Mouse (Mus musculus) limb, embryonic 15.5 days (tissue): ENCODE data around the gene Gm49384. TPM values are rescaled to one million over a fixed set of nuclear protein-coding genes. Genes with fewer than 3 reads are reported as not detected.

Experiments used
- ATAC-seq: fragments of 200-750 bp; cut with Nextera tagmentation; 2 replicates; pipeline ENCODE4 v1.8.0; 2017; ENCODE audit warnings: low read depth, moderate TSS enrichment; ENCODE audit not compliant: insufficient number of reproducible peaks, low FRiP score, low TSS enrichment
- H3K27ac ChIP-seq: fragments of 300-500 bp; sonication (generic); 2 replicates; pipeline ENCODE4 v1.5.1; 2015; ENCODE audit warnings: moderate library complexity, mild to moderate bottlenecking, inconsistent platforms
- H3K27me3 ChIP-seq: fragments of 300-500 bp; sonication (generic); 2 replicates; pipeline ENCODE4 v1.6.1; 2015; ENCODE audit warnings: inconsistent platforms
- H3K36me3 ChIP-seq: fragments of 300-500 bp; sonication (generic); 2 replicates; pipeline ENCODE4 v1.6.1; 2015; ENCODE audit warnings: inconsistent platforms
- H3K4me1 ChIP-seq: fragments of 300-500 bp; sonication (generic); 2 replicates; pipeline ENCODE4 v1.6.1; 2015; ENCODE audit warnings: inconsistent platforms
- H3K4me2 ChIP-seq: fragments of 300-500 bp; sonication (generic); 2 replicates; pipeline ENCODE4 v1.6.1; 2015; ENCODE audit warnings: mild to moderate bottlenecking, inconsistent platforms
- H3K4me3 ChIP-seq: fragments of 300-500 bp; sonication (generic); 2 replicates; pipeline ENCODE4 v1.5.1; 2015; ENCODE audit warnings: mild to moderate bottlenecking, inconsistent platforms
- H3K9ac ChIP-seq: fragments of 300-500 bp; sonication (generic); 2 replicates; pipeline ENCODE4 v1.6.1; 2015; ENCODE audit warnings: inconsistent platforms
- H3K9me3 ChIP-seq: fragments of 300-500 bp; sonication (generic); 2 replicates; pipeline ENCODE4 v1.6.1; 2016; ENCODE audit warnings: inconsistent platforms
- WGBS: fragments of 180-500 bp; shearing (Covaris S2); methylation state at CpG from one replicate; pipeline ENCODE4 v1.1.7; 2015; 5-methylcytosine and 5-hydroxymethylcytosine counted together
- polyA plus RNA-seq: library from polyadenylated mRNA; unstranded; fragments of >200 nt; fragmentation: Nextera tagmentation; extraction: Ambion mirVana; gene quantifications from 2 replicates; pipeline ENCODE4 v1.2.1, GENCODE M21; 2015

Gene Gm49384
- 24.2 and 24.4 TPM in 2 replicates for polyA plus RNA-seq

DNA sequence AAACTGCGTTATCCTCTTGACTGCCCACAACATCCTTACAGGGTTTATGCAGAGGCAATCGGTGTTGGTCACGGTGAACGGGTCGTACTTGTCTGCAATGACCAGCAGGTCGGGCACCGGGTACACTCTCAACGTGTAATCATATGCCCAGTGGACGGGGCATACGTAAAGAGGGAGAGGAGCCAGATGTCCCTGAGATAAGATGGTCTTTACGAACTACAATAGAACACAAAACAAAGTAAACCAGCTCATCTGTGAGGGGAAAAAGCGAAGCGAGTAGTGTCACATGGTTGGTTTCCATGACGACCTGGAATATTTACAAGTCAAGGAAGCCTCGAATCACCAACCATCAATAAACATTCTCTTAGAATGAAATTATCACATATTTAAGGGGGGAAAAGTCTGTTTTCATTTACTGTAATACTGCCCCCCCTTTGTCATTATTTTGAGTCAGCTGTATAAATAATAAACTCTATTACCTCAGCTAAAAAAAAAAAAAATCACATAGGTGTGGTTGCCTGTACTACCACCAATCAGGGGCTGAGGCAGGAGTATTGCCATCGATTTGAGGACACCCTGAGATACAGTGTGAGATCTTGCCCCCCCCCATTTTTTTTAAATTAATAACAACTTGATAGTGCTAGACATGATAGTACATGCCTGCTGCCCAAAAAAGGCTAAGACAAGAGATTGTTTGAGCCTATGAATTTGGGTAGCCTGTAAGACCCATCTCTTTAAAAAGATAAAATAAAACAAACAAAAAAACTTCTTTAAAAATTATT, at the start of gene Gm49384:
Gene Gm49384, minus strand, starts transcription at position 216 of the 782 bp plus-strand sequence.
- H3K9me3 ChIP-seq: no peaks in the 10 kb centered on the region
- no peak within 1 kb of the TSS for H3K4me3 ChIP-seq
- no peak within 1 kb of the TSS for H3K27ac ChIP-seq
- no peak for ATAC-seq
- H3K9ac ChIP-seq: no peak within 1 kb of the TSS
- WGBS: 88% methylated on average over 16 of the region's 16 CpGs
- H3K27me3 ChIP-seq: no peaks in the 10 kb centered on the region
- H3K36me3 ChIP-seq: peaks cover 56% of the 10 kb centered on the region
- H3K4me1 ChIP-seq: no peaks in the 10 kb centered on the region; the same call in 1 of the 2 replicates
- H3K4me2 ChIP-seq: no peak within 1 kb of the TSS

DNA sequence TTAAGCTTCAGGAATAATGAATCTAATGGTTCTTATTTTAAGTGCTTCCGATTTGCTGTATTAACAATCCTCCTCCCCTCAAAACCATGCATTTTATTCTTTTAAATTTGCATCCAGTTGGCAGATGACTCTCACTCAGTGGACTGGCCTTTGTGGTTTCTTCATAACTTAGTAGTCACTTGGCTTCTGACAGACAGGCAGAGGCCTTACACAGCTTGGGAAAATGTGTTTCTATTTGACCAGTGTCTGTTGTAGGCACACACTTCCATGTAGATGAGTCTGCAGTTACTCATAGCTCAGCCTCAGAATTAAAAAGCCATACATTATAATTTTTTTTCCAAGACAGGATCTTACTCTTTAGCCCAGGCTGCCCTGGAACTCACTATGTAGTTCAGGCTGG, 49.7 kb upstream of the Gm49384 start:
- H3K27me3 ChIP-seq: no peaks in the 10 kb centered on the region
- no peaks in the 10 kb centered on the region for H3K9me3 ChIP-seq
- no peaks in the 10 kb centered on the region for H3K4me1 ChIP-seq
- no peak overlapping the region for H3K4me3 ChIP-seq
- H3K4me2 ChIP-seq: no peak overlapping the region
- no peak overlapping the region for H3K9ac ChIP-seq
- WGBS: 83% methylated on average over 1 of the region's 1 CpGs
- no peaks in the 10 kb centered on the region for H3K36me3 ChIP-seq
- H3K27ac ChIP-seq: no peak overlapping the region
- ATAC-seq: no peak

DNA sequence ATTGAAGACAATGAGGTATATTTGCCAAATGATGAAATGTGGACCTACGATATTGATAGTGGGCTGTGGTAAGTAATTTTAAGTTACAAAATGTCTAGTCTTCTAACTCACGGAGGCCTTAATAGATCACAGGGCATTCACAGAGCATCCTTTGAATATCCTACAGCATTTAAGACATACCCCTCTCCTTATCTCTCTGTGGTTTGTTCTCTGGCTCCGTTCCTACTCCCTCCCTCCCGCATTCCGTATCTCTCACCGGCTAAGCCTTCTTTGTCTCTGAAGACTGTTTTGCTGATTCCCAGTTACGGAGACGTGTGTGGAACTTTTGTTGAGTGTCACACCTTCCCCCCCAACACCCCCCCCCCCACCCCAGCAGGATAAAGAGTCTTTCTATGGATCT, 46.7 kb upstream of the Gm49384 start:
- Histone ChIP-seq H3K4me3 (no peak overlapping the region), H3K9ac (no peak overlapping the region), H3K4me2 (no peak overlapping the region), H3K9me3 (no peaks in the 10 kb centered on the region), H3K27me3 (no peaks in the 10 kb centered on the region), H3K27ac (no peak overlapping the region), H3K4me1 (no peaks in the 10 kb centered on the region), H3K36me3 (no peaks in the 10 kb centered on the region)
- no peak for ATAC-seq
- 87% methylated on average over 8 of the region's 8 CpGs for WGBS

DNA sequence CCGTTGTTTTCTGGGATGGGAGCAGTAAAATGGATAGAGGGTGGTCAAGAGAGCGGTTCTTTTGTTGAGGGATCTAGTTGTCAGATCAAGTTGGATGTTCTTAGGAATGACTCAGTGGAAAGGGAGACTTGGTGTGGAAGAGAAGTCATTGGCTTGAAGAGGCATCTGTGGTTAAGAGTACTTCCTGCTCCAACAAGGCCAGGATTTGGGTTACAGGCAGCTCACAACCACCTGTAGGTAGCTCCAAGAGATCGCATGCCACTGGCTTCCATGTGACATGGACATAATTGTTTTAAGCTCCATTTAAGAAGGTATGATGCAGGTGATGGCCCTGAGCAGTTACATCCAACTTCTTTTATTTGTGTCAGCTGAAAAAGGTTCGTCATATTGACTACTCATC, 45.7 kb upstream of the Gm49384 start:
- no peak for ATAC-seq
- 82% methylated on average over 4 of the region's 4 CpGs for WGBS
- H3K9ac ChIP-seq: no peak overlapping the region
- no peaks in the 10 kb centered on the region for H3K9me3 ChIP-seq
- no peaks in the 10 kb centered on the region for H3K27me3 ChIP-seq
- no peak overlapping the region for H3K4me3 ChIP-seq
- no peak overlapping the region for H3K4me2 ChIP-seq
- H3K4me1 ChIP-seq: no peaks in the 10 kb centered on the region
- H3K36me3 ChIP-seq: no peaks in the 10 kb centered on the region
- no peak overlapping the region for H3K27ac ChIP-seq

DNA sequence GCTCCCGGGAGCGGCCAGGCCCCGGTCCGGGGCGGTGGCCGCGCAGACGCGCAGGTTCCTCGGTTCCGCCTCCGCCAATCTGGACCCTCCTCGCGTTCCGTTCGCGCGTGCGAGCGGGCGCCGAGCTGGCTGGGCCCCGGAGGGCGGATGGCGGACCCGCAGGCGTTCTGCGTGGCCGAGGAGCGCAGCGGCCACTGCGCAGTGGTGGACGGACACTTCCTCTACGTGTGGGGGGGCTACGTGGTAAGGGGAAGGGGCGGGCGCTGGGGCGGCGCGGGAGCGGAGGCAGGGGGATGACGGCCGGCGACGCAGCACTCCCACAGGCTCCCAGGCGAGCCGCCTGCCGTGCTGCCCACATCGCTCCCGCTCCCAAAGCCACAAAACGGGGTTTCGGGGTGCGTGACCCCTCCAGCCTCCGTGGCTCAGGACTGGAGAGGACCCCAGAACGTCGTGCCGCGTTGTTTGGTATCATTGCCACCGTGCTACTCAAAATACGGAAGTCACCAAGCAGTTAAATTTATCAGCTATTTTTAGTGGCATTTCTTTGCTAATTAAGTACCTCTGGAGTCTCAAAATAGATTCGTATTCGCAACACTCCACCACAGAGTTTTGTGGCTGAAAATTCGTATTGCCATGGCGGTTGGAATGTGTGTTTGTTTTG, 37.8 kb upstream of the Gm49384 start:
- no peaks in the 10 kb centered on the region for H3K36me3 ChIP-seq
- H3K27ac ChIP-seq: peak overlapping the region; percentile 91
- H3K9me3 ChIP-seq: no peaks in the 10 kb centered on the region
- no peaks in the 10 kb centered on the region for H3K27me3 ChIP-seq
- peak; percentile 83 for ATAC-seq
- no peaks in the 10 kb centered on the region; the same call in 1 of the 2 replicates for H3K4me1 ChIP-seq
- H3K9ac ChIP-seq: peak overlapping the region; percentile 78
- peak overlapping the region; percentile 62 for H3K4me2 ChIP-seq
- WGBS: under 1% methylated on average over 60 of the region's 64 CpGs
- H3K4me3 ChIP-seq: peak overlapping the region; percentile 73

DNA sequence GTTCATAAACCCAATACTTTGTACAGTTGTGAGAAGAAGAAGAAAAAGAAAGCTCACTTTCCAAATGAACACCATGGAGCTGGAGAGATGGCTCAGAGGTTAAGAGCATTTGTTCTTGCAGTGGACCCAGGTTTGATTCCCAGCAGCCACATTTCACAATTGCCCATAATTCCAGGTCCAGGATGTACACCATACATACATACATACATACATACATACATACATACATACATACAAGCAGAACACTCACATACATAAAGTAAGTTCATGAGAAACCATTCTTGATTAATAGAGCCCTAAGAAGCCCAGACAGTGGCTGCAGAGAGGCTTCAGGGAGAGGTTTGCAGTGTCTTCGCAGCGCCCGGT, 37.3 kb upstream of the Gm49384 start:
- WGBS: 0% methylated on average over 3 of the region's 3 CpGs
- peak overlapping the region; percentile 62 for H3K4me2 ChIP-seq
- no peaks in the 10 kb centered on the region; the same call in 1 of the 2 replicates for H3K4me1 ChIP-seq
- H3K9ac ChIP-seq: peak overlapping the region; percentile 78
- H3K27ac ChIP-seq: peak overlapping the region; percentile 91
- no peaks in the 10 kb centered on the region for H3K9me3 ChIP-seq
- peak overlapping the region; percentile 73 for H3K4me3 ChIP-seq
- H3K36me3 ChIP-seq: no peaks in the 10 kb centered on the region
- ATAC-seq: no peak
- no peaks in the 10 kb centered on the region for H3K27me3 ChIP-seq

DNA sequence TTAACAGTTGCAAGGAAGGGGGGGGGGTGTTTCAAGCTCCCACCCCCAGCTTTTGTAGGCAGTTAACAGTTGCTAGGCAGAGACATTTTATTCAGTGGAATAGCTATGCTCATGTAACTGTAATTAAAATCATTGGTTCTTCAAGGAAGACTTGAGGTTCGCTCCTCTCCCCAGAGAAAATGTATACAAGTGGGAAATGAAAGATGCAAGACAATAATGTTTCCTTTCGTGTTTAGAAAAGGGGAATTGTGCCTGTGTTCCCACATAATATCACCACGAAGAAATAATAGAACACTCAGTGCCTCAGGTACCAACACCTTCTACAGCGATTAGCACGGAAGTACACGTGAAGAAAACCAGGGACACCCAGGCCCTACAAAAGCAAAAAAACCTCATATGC, 36.8 kb upstream of the Gm49384 start, which contains the start of gene Klhdc1:
Gene Klhdc1, plus strand, starts transcription at position 301 of the 400 bp plus-strand sequence.
- no peak for ATAC-seq
- WGBS: 65% methylated on average over 6 of the region's 6 CpGs
- peak within 1 kb of the TSS; percentile 62 for H3K4me2 ChIP-seq
- H3K36me3 ChIP-seq: no peaks in the 10 kb centered on the region
- H3K4me3 ChIP-seq: peak within 1 kb of the TSS; percentile 73
- no peaks in the 10 kb centered on the region for H3K9me3 ChIP-seq
- no peaks in the 10 kb centered on the region; the same call in 1 of the 2 replicates for H3K4me1 ChIP-seq
- peak within 1 kb of the TSS; percentile 78 for H3K9ac ChIP-seq
- no peaks in the 10 kb centered on the region for H3K27me3 ChIP-seq
- H3K27ac ChIP-seq: peak within 1 kb of the TSS; percentile 91

DNA sequence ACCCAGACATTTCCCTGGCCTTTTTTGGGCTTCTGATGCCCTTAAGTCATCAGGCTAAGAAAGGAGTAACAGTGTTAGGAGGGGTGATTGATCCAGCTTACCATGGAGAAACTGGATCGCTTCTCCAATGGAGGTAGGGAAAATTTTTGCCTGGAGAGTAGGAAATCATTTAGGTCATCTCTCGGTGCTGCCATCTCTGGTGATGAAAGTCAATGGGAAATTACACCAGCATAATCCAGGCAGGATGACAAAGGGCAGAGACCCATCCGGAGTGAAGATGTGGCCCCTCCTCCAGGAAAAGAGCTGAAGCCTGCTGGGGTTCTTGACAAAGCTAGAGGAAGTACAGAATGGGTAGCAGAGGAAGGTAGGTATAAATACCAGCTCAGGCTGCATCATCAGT, 34.2 kb upstream of the Gm49384 start:
- no peaks in the 10 kb centered on the region for H3K27me3 ChIP-seq

DNA sequence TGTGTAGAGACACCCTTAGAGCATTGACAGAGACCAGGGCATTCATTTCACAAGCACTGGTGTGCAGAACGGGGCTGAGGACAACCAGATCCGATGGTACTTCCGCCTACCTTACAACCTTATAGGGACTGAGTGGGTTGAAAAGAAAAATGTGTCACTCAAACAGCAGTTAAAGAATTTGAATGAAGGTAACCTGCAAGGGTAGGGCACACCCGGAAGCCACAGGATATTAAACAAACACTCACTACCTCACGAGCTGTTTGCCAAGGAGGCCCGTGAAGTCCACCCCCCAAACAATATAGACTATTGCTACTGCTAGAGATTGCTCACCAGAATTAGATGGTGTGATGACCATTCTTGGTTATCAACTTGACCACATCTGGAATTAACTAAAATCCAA, 31.7 kb upstream of the Gm49384 start:
- Histone ChIP-seq H3K4me3 (no peak overlapping the region), H3K4me2 (no peak overlapping the region), H3K9me3 (no peaks in the 10 kb centered on the region), H3K27ac (no peak overlapping the region), H3K4me1 (no peaks in the 10 kb centered on the region; the same call in 1 of the 2 replicates), H3K27me3 (no peaks in the 10 kb centered on the region), H3K9ac (no peak overlapping the region), H3K36me3 (no peaks in the 10 kb centered on the region)
- WGBS: 87% methylated on average over 6 of the region's 6 CpGs
- ATAC-seq: no peak

More for the DNA sequence above, 34.2 kb upstream of the Gm49384 start:
- H3K27ac ChIP-seq: no peak overlapping the region
- 41% methylated on average over 3 of the region's 3 CpGs for WGBS
- H3K4me2 ChIP-seq: no peak overlapping the region
- no peaks in the 10 kb centered on the region for H3K9me3 ChIP-seq
- no peak overlapping the region for H3K4me3 ChIP-seq
- no peaks in the 10 kb centered on the region for H3K36me3 ChIP-seq
- no peaks in the 10 kb centered on the region; the same call in 1 of the 2 replicates for H3K4me1 ChIP-seq
- H3K9ac ChIP-seq: no peak overlapping the region
- ATAC-seq: no peak

DNA sequence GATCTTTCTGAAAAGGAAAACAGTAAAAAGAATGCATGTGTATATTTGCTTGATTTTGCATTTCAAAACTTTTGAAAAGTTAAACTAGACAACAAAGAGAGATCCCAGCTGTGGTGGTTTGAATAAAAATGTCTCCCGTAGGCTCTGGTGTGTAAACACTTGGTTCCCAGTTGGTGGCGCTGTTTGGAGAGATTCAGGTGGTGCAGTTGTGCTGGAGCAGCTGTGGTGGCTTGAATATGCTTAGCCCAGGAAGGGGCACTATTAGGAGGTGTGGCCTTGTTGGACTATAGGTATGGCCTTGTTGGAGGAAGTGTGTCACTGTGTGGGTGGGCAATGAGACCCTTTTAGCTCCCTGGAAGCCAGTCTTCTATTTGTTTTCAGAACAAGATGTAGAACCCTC, 25.2 kb upstream of the Gm49384 start:
- Histone ChIP-seq H3K4me2 (no peak overlapping the region), H3K36me3 (peaks cover 8% of the 10 kb centered on the region), H3K9ac (no peak overlapping the region), H3K4me3 (no peak overlapping the region), H3K9me3 (no peaks in the 10 kb centered on the region), H3K27me3 (no peaks in the 10 kb centered on the region), H3K4me1 (peaks cover 5% of the 10 kb centered on the region; the same call in 1 of the 2 replicates), H3K27ac (no peak overlapping the region)
- no peak for ATAC-seq
- 73% methylated on average over 2 of the region's 2 CpGs for WGBS

DNA sequence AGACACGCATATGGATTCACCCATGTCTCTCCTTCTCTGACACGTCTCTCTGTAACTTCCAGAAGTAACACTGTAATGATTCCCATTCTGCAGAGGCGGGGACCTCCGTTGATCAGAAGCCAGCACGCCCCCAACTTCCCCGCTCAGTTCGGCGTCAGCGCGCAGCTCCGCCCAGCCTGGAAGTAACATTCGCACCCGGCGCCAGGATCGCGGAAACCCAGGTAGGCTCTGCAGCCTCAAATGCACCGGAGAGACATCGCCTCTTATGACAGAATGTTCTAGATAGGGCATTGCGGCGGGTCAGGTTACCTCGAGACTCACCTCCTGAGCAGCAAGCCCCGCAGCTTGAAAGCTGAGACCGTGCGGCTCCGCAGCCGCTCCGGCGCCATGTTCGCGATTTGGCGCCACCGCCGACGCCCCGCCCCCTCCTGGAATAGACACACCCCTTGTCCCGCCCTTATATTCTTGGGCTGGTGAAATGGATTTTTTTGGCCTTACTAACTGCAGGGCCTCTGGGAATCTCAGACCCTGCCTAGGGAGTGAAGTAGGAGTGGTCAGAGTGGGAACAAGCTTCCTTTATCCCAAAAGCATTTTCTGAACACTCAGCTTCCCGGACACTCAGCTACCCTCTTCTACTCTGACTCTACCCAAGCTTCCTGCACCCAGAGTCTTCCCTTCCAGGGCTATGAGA, 23.9 kb upstream of the Gm49384 start, which contains the start of gene Pole2:
Gene Pole2, minus strand, starts transcription at position 420 of the 691 bp plus-strand sequence.
- Histone ChIP-seq H3K9me3 (no peaks in the 10 kb centered on the region), H3K4me1 (peaks cover 5% of the 10 kb centered on the region; the same call in 1 of the 2 replicates), H3K27ac (peak within 1 kb of the TSS; percentile 93), H3K4me3 (peak within 1 kb of the TSS; percentile 71), H3K27me3 (no peaks in the 10 kb centered on the region), H3K4me2 (peak within 1 kb of the TSS; percentile 45), H3K36me3 (peaks cover 13% of the 10 kb centered on the region), H3K9ac (peak within 1 kb of the TSS; percentile 41; the same call in 1 of the 2 replicates)
- under 1% methylated on average over 37 of the region's 37 CpGs for whole genome bisulfite sequencing
- ATAC-seq: peak; percentile 95
